Mouse (Mus musculus) CH12.LX (cell line): ENCODE data around the gene Golph3. TPM values are rescaled to one million over a fixed set of nuclear protein-coding genes. Genes with fewer than 3 reads are reported as not detected.

Experiments
- DNase-seq: peaks from one replicate; pipeline ENCODE4 v3.0.0-alpha.2; 2013; ENCODE audit errors: extremely low read depth
- H3K27ac ChIP-seq: 2 replicates; pipeline ENCODE4 v1.5.1; 2012; ENCODE audit warnings: low read depth, mild to moderate bottlenecking, control low read depth, moderate library complexity; ENCODE audit not compliant: insufficient read depth
- H3K27me3 ChIP-seq: replicated peaks from 2 replicates; pipeline ENCODE3; 2012; ENCODE audit warnings: inconsistent platforms
- H3K36me3 ChIP-seq, 2 experiments: replicated peaks in 1 of 2; 2 replicates each; pipeline versions ENCODE3 to v1.6.1; 2012; ENCODE audit warnings: inconsistent platforms in 1 of 2, low read length in 1 of 2, mild to moderate bottlenecking in 1 of 2, mixed read lengths in 1 of 2, moderate library complexity in 1 of 2; ENCODE audit not compliant: control insufficient read depth in 1 of 2, insufficient read depth in 1 of 2
- H3K4me1 ChIP-seq, 2 experiments: 2 replicates each; pipeline ENCODE4 v1.6.1; 2012; ENCODE audit warnings: inconsistent platforms in 1 of 2, moderate library complexity in 1 of 2; ENCODE audit not compliant: insufficient read depth in 2 of 2, control insufficient read depth in 1 of 2
- H3K4me2 ChIP-seq: 2 replicates; pipeline ENCODE4 v1.6.1; 2012; ENCODE audit warnings: low read depth, mild to moderate bottlenecking, control low read depth; ENCODE audit not compliant: poor library complexity, insufficient read depth, severe bottlenecking
- H3K4me3 ChIP-seq, 3 experiments: fragments of 150-350 bp in 1 of 3; sonication (generic) in 1 of 3; replicated peaks in 1 of 3; 2 replicates each; pipeline versions ENCODE3 to v1.5.1; 2011 to 2012; ENCODE audit warnings: low read depth in 2 of 3, low read length in 2 of 3, mild to moderate bottlenecking in 2 of 3, moderate library complexity in 2 of 3, control low read depth in 1 of 3, improper control_type of control experiment in 1 of 3, inconsistent platforms in 1 of 3, mixed read lengths in 1 of 3; ENCODE audit not compliant: poor library complexity in 1 of 3
- H3K79me2 ChIP-seq: replicated peaks from 2 replicates; pipeline ENCODE4 v1.6.1; 2012; ENCODE audit warnings: mild to moderate bottlenecking, moderate library complexity; ENCODE audit not compliant: control insufficient read depth, poor library complexity, insufficient read depth, severe bottlenecking; ENCODE audit errors: extremely low read depth
- H3K9ac ChIP-seq: 2 replicates; pipeline ENCODE4 v1.6.1; 2012; ENCODE audit warnings: low read depth, mild to moderate bottlenecking, control low read depth, moderate library complexity; ENCODE audit not compliant: insufficient read depth
- H3K9me3 ChIP-seq: replicated peaks from 2 replicates; pipeline ENCODE3; 2012; ENCODE audit warnings: low read length, inconsistent platforms, mixed read lengths
- CHD1 ChIP-seq: IDR thresholded peaks from 2 replicates; pipeline ENCODE4 v1.6.1; 2012; ENCODE audit warnings: low read depth, low read length, improper control_type of control experiment, inconsistent platforms
- CHD2 ChIP-seq: IDR thresholded peaks from 2 replicates; pipeline ENCODE4 v1.6.1; 2011; ENCODE audit warnings: low read length, improper control_type of control experiment
- E2F4 ChIP-seq: IDR thresholded peaks from 2 replicates; pipeline ENCODE4 v1.6.1; 2011; ENCODE audit warnings: low read depth, low read length, improper control_type of control experiment; ENCODE audit not compliant: insufficient replicate concordance
- ELF1 ChIP-seq: IDR thresholded peaks from 2 replicates; pipeline ENCODE4 v1.6.1; 2014; ENCODE audit warnings: low read depth, mild to moderate bottlenecking, inconsistent platforms, low read length, improper control_type of control experiment
- EP300 ChIP-seq: IDR thresholded peaks from 2 replicates; pipeline ENCODE4 v1.6.1; 2011; ENCODE audit warnings: low read length, improper control_type of control experiment
- ETS1 ChIP-seq: conservative IDR thresholded peaks from 2 replicates; pipeline ENCODE4 v1.6.1; 2012; ENCODE audit warnings: low read depth, mild to moderate bottlenecking, inconsistent platforms, low read length, improper control_type of control experiment, moderate library complexity
- IRF4 ChIP-seq: IDR thresholded peaks from 2 replicates; pipeline ENCODE4 v1.6.1; 2014; ENCODE audit warnings: low read depth, mild to moderate bottlenecking, inconsistent platforms, low read length, improper control_type of control experiment
- MYC ChIP-seq: IDR thresholded peaks from 2 replicates; pipeline ENCODE4 v1.6.1; 2011; ENCODE audit warnings: low read depth, mild to moderate bottlenecking, improper control_type of control experiment, low read length
- NELFE ChIP-seq: IDR thresholded peaks from 2 replicates; pipeline ENCODE4 v1.6.1; 2011; ENCODE audit warnings: low read depth, low read length, improper control_type of control experiment
- NRF1 ChIP-seq: IDR thresholded peaks from 2 replicates; pipeline ENCODE4 v1.6.1; 2014; ENCODE audit warnings: low read depth, mild to moderate bottlenecking, inconsistent platforms, low read length, improper control_type of control experiment, moderate library complexity
- PAX5 ChIP-seq: IDR thresholded peaks from 2 replicates; pipeline ENCODE4 v1.6.1; 2012; ENCODE audit warnings: low read length, inconsistent platforms, mixed read lengths
- POLR2A ChIP-seq: IDR thresholded peaks from 2 replicates; pipeline ENCODE4 v1.6.1; 2011; ENCODE audit warnings: low read depth, mild to moderate bottlenecking, improper control_type of control experiment, low read length
- POLR2AphosphoS2 ChIP-seq: IDR thresholded peaks from 2 replicates; pipeline ENCODE4 v1.6.1; 2011; ENCODE audit warnings: low read depth, low read length, improper control_type of control experiment
- RCOR1 ChIP-seq: conservative IDR thresholded peaks from 2 replicates; pipeline ENCODE4 v1.6.1; 2012; ENCODE audit warnings: low read depth, mild to moderate bottlenecking, inconsistent platforms, low read length, improper control_type of control experiment
- SMC3 ChIP-seq: IDR thresholded peaks from 2 replicates; pipeline ENCODE4 v1.6.1; 2011; ENCODE audit warnings: low read depth, low read length, improper control_type of control experiment
- TCF12 ChIP-seq: IDR thresholded peaks from 2 replicates; pipeline ENCODE4 v1.6.1; 2014; ENCODE audit warnings: low read depth, mild to moderate bottlenecking, inconsistent platforms, low read length, improper control_type of control experiment
- UBTF ChIP-seq: IDR thresholded peaks from 2 replicates; pipeline ENCODE4 v1.6.1; 2012; ENCODE audit warnings: low read depth, mild to moderate bottlenecking, inconsistent platforms, low read length, improper control_type of control experiment, moderate library complexity
- USF1 ChIP-seq: IDR thresholded peaks from 2 replicates; pipeline ENCODE4 v1.6.1; 2014; ENCODE audit warnings: low read depth, mild to moderate bottlenecking, inconsistent platforms, low read length, improper control_type of control experiment
- USF2 ChIP-seq: conservative IDR thresholded peaks from 2 replicates; pipeline ENCODE4 v1.6.1; 2011; ENCODE audit warnings: low read depth, low read length, improper control_type of control experiment
- ZKSCAN1 ChIP-seq: IDR thresholded peaks from 2 replicates; pipeline ENCODE4 v1.6.1; 2012; ENCODE audit warnings: low read depth, inconsistent platforms, low read length, improper control_type of control experiment, borderline replicate concordance
- ZMIZ1 ChIP-seq: IDR thresholded peaks from 2 replicates; pipeline ENCODE4 v1.6.1; 2012; ENCODE audit warnings: low read depth, mild to moderate bottlenecking, inconsistent platforms, low read length, improper control_type of control experiment
- ZNF384 ChIP-seq: IDR thresholded peaks from 2 replicates; pipeline ENCODE4 v1.6.1; 2012; ENCODE audit warnings: low read depth, low read length, improper control_type of control experiment, inconsistent platforms
- dilution Hi-C: fragments of 300-500 bp; cut with MboI; formaldehyde crosslinking; loops from 2 replicates; pipeline ENCODE4 v1.14.3; 2020; ENCODE audit warnings: low sequenced_read_pairs; ENCODE audit not compliant: extremely low pct_unique_long_range_greater_than_20kb, extremely low pct_ligation_motif_present
- in situ Hi-C: fragments of 300-500 bp; cut with MboI; formaldehyde crosslinking; loops from 3 replicates; pipeline ENCODE4 v1.14.3; 2019; ENCODE audit warnings: low sequenced_read_pairs, low pct_ligation_motif_present, low pct_unique_long_range_greater_than_20kb, mixed read lengths
- polyA plus RNA-seq: library from polyadenylated mRNA; unstranded; fragments of >175 nt; gene quantifications from 2 replicates; pipeline ENCODE4 v1.2.1, GENCODE M21; 2012; ENCODE audit warnings: low read depth; ENCODE audit not compliant: insufficient read length
- total RNA-seq, 2 experiments: library from RNA; depleted of rRNA; stranded (reverse); fragments of 300-350 nt in 1 of 2; fragments of >200 nt in 1 of 2; gene quantifications; 2 replicates each; pipeline ENCODE4 v1.2.3; 2012 to 2014

The Golph3 gene
- total and polyA plus RNA-seq, 3 experiments, result 67.2 to 208 (median 97.2) TPM

DNA sequence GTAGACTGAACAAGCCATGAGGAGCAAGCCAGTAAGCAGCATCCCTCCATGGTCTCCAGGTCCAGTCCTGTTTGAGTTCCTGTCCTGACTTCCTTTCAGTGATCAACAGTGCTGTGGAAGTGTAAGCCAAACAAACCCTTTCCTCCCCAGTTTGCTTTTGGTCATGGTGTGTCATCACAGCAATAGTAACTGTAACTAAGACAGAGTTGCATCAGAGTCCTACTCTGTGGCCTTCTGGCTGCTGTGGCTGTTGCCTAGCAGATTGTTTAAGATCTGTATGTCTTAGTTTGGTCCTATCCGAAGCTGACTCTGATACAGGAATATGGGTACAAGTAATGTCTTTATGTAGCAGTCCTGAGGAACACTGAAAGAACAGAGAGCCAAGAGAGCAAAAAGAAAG lies 41.4 kb upstream of the Golph3 start:
- Histone ChIP-seq H3K27me3 (no peaks in the 10 kb centered on the region), H3K27ac (no peak overlapping the region), H3K4me1 (peaks cover 0 to 5% of the 10 kb centered on the region in 2 experiments; a peak in 1 of 4 replicates), H3K9ac (no peak overlapping the region), H3K36me3 (no peaks in the 10 kb centered on the region), H3K4me3 (no peak overlapping the region), H3K4me2 (no peak overlapping the region), H3K79me2 (no peaks in the 10 kb centered on the region), H3K9me3 (peaks cover 7% of the 10 kb centered on the region)
- no peak for DNase-seq
- dilution Hi-C loops, result loop anchor here (25.0 kb wide), 1 partner anchor 93 kb away; no protein-coding TSS in a partner anchor
- in situ Hi-C loops, result no loop called here
- TF ChIP-seq POLR2AphosphoS2 (no peak), NRF1 (no peak), SMC3 (no peak), UBTF (no peak), USF1 (no peak), IRF4 (no peak), EP300 (no peak), ZMIZ1 (no peak), E2F4 (no peak), USF2 (no peak), ETS1 (no peak), CHD1 (no peak), ZKSCAN1 (no peak), PAX5 (no peak), CHD2 (no peak), NELFE (no peak), ELF1 (no peak), RCOR1 (no peak)

GRCm38 (mm10) chr15:12284794-12285534 lies 36.3 kb upstream of the Golph3 start:
- peaks cover 10% of the 10 kb centered on the region for H3K9me3 ChIP-seq
- no peaks in the 10 kb centered on the region for H3K79me2 ChIP-seq
- H3K9ac ChIP-seq, result no peak overlapping the region
- H3K27me3 ChIP-seq, result no peaks in the 10 kb centered on the region
- no peak overlapping the region for H3K4me2 ChIP-seq
- no peak overlapping the region for H3K27ac ChIP-seq
- DNase-seq, result no peak
- H3K4me3 ChIP-seq, result no peak overlapping the region
- H3K36me3 ChIP-seq, result no peaks in the 10 kb centered on the region
- in situ Hi-C loops, result no loop called here
- dilution Hi-C loops, result loop anchor here (25.0 kb wide), 1 partner anchor 98 kb away; no protein-coding TSS in a partner anchor
- TF ChIP-seq IRF4 (no peak), TCF12 (no peak), ZKSCAN1 (no peak), POLR2A (no peak), USF1 (no peak), MYC (no peak), ELF1 (no peak), ZNF384 (no peak)
- H3K4me1 ChIP-seq, result no peaks in the 10 kb centered on the region
